In the genomic region with DNA sequence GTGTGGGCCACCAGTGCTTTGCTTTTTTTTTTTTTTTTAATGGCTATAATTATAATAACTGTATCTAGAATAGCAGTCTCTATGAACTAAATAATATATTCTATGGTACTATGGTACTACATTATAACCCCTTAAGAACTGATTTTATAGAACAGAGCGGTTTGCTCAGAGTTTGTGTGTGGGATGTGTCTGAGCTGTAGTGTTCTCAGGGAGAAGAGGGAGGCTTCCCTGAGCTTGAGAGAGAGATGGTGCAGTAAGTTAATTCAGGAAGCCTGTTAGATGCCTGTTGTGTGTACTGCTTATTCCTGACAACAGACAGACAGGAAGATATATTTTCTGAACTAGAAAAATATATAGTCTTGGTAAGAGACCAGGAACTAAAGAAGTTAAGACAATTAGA, we compare ENCODE assay signal across 31 mouse cellular contexts. TPM values are rescaled to one million over a fixed set of nuclear protein-coding genes. Genes with fewer than 3 reads are reported as not detected.
DNase-seq lines count a peak whose midpoint lies in the region; ATAC-seq and TF ChIP-seq lines count a peak whose summit lies in the region.
"Had no signal": no experiment of that assay in that cellular context is flagged by ENCODE, and none has a peak within 500 bp of the region (broad histone marks: within the 10 kb centered on the region; RNA-seq: fewer than 3 reads in every experiment).

No protein-coding gene starts in this region.

- intact Hi-C loops in left cerebral cortex, postnatal 14 days (cut with DNase I), result no loop called here
- intact Hi-C loops in left cerebral cortex, adult 2 months (cut with DNase I), result no loop called here

- H3K27me3 ChIP-seq in embryonic facial prominence, embryonic 13.5 days, result no peaks in the 10 kb centered on the region
- H3K27me3 ChIP-seq in embryonic facial prominence, embryonic 10.5 days (replicated peaks; ENCODE audit: low read depth, poor library complexity, severe bottlenecking), result no peaks in the 10 kb centered on the region
- H3K27me3 ChIP-seq in heart, embryonic 13.5 days (replicated peaks), result no peaks in the 10 kb centered on the region
- H3K27me3 ChIP-seq in heart, embryonic 12.5 days (replicated peaks), result no peaks in the 10 kb centered on the region
- H3K27me3 ChIP-seq: CH12.LX; embryonic facial prominence, embryonic 12.5 days; embryonic facial prominence, embryonic 15.5 days; Patski had no signal

- no peak overlapping the region for H3K4me3 ChIP-seq in embryonic facial prominence, embryonic 13.5 days
- no peak overlapping the region for H3K4me3 ChIP-seq in embryonic facial prominence, embryonic 10.5 days
- H3K4me3 ChIP-seq in heart, embryonic 13.5 days, result no peak overlapping the region
- H3K4me3 ChIP-seq in heart, embryonic 12.5 days, result no peak overlapping the region
- H3K4me3 ChIP-seq in left cerebral cortex, adult 2 months, result no peak overlapping the region
- H3K4me3 ChIP-seq: embryonic facial prominence, embryonic 12.5 days; embryonic facial prominence, embryonic 15.5 days; erythroblast, embryonic 14.5 days; forebrain, embryonic 10.5 days; forebrain, embryonic 12.5 days had no signal

- H3K4me1 ChIP-seq in embryonic facial prominence, embryonic 13.5 days, result peaks cover 38% of the 10 kb centered on the region
- peaks cover 49% of the 10 kb centered on the region for H3K4me1 ChIP-seq in embryonic facial prominence, embryonic 10.5 days
- peaks cover 46% of the 10 kb centered on the region for H3K4me1 ChIP-seq in heart, embryonic 13.5 days
- H3K4me1 ChIP-seq in heart, embryonic 12.5 days (replicated peaks), result peaks cover 42% of the 10 kb centered on the region

- no peak for TF ChIP-seq CTCF in left cerebral cortex, adult 2 months (IDR thresholded peaks at IDR 0.05)

- H3K4me2 ChIP-seq in embryonic facial prominence, embryonic 13.5 days, result no peak overlapping the region
- H3K4me2 ChIP-seq in heart, embryonic 13.5 days, result no peak overlapping the region
- H3K4me2 ChIP-seq in heart, embryonic 12.5 days, result no peak overlapping the region
- H3K4me2 ChIP-seq: embryonic facial prominence, embryonic 12.5 days; embryonic facial prominence, embryonic 15.5 days; forebrain, embryonic 12.5 days had no signal

- H3K27ac ChIP-seq in embryonic facial prominence, embryonic 13.5 days, result 0 out of 2 replicates have a peak overlapping the region, but pooled peaks have one; percentile 55
- no peak overlapping the region for H3K27ac ChIP-seq in embryonic facial prominence, embryonic 10.5 days (replicated peaks)
- peak overlapping the region; percentile 71; the same call in 1 of the 2 replicates for H3K27ac ChIP-seq in heart, embryonic 13.5 days (replicated peaks)
- H3K27ac ChIP-seq in heart, embryonic 12.5 days (ENCODE audit: poor library complexity, severe bottlenecking), result no peak overlapping the region
- no peak overlapping the region for H3K27ac ChIP-seq in left cerebral cortex, adult 2 months
- H3K27ac ChIP-seq: embryonic facial prominence, embryonic 12.5 days; embryonic facial prominence, embryonic 15.5 days had no signal

- 93% methylated on average over 1 of the region's 1 CpGs for WGBS in embryonic facial prominence, embryonic 13.5 days
- 90% methylated on average over 1 of the region's 1 CpGs for WGBS in embryonic facial prominence, embryonic 10.5 days
- 85% methylated on average over 1 of the region's 1 CpGs for WGBS in heart, embryonic 13.5 days
- 92% methylated on average over 1 of the region's 1 CpGs for WGBS in heart, embryonic 12.5 days

- no peak for DNase-seq in embryonic facial prominence, embryonic 10.5 days (ENCODE audit: low spot score)
- DNase-seq in left cerebral cortex, postnatal 14 days (ENCODE audit: low spot score in 2 of 2), result peak; percentile 17 to 36
- no peak for DNase-seq in left cerebral cortex, adult 2 months (ENCODE audit: extremely low spot score in 1 of 2, low spot score in 2 of 2)
- peak; percentile 35 for DNase-seq in right cerebral cortex, adult 18-20 months
- no peak for DNase-seq in right cerebral cortex, postnatal 14 days
- DNase-seq: adrenal gland, adult 8-10 months; adrenal gland, postnatal 14 days; adrenal gland, postnatal 36 days; B cell, adult 2 months; cerebellum, adult 11 months; cerebellum, adult 18-20 months; cerebellum, adult 8-10 months; cerebellum, adult 9-11 months; cerebellum, postnatal 14 days; cerebellum, postnatal 36 days; embryo, embryonic 11 days had no signal

- H3K9ac ChIP-seq in embryonic facial prominence, embryonic 13.5 days, result no peak overlapping the region
- no peak overlapping the region for H3K9ac ChIP-seq in heart, embryonic 13.5 days
- H3K9ac ChIP-seq in heart, embryonic 12.5 days, result no peak overlapping the region
- H3K9ac ChIP-seq: embryonic facial prominence, embryonic 12.5 days; embryonic facial prominence, embryonic 15.5 days; forebrain, embryonic 12.5 days had no signal

- ATAC-seq in embryonic facial prominence, embryonic 13.5 days (ENCODE audit: insufficient number of reproducible peaks, insufficient read depth, low FRiP score, low TSS enrichment, low read depth), result no peak
- ATAC-seq in heart, embryonic 13.5 days (ENCODE audit: extremely low read depth, insufficient number of reproducible peaks, low FRiP score, low TSS enrichment), result no peak
- no peak for ATAC-seq in heart, embryonic 12.5 days (ENCODE audit: insufficient number of reproducible peaks, low FRiP score)
- ATAC-seq: activated CD4-positive, CD25-positive, alpha-beta regulatory T cell, adult 4 months; CD4-positive, CD25-positive, alpha-beta regulatory T cell, adult 4 months; forebrain, embryonic 16.5 days; Patski had no signal

- H3K36me3 ChIP-seq in embryonic facial prominence, embryonic 13.5 days, result no peaks in the 10 kb centered on the region
- peaks cover 37% of the 10 kb centered on the region for H3K36me3 ChIP-seq in embryonic facial prominence, embryonic 10.5 days (replicated peaks)
- H3K36me3 ChIP-seq in heart, embryonic 13.5 days, result no peaks in the 10 kb centered on the region
- H3K36me3 ChIP-seq in heart, embryonic 12.5 days, result no peaks in the 10 kb centered on the region
- H3K36me3 ChIP-seq: embryonic facial prominence, embryonic 12.5 days; embryonic facial prominence, embryonic 15.5 days; forebrain, embryonic 12.5 days; G1E had no signal

- no peaks in the 10 kb centered on the region for H3K9me3 ChIP-seq in embryonic facial prominence, embryonic 13.5 days
- no peaks in the 10 kb centered on the region for H3K9me3 ChIP-seq in embryonic facial prominence, embryonic 10.5 days
- H3K9me3 ChIP-seq in heart, embryonic 13.5 days, result no peaks in the 10 kb centered on the region
- H3K9me3 ChIP-seq in heart, embryonic 12.5 days (replicated peaks), result no peaks in the 10 kb centered on the region
- H3K9me3 ChIP-seq: embryonic facial prominence, embryonic 12.5 days; embryonic facial prominence, embryonic 15.5 days; forebrain, embryonic 10.5 days; forebrain, embryonic 12.5 days; G1E had no signal

RNA-seq across cellular contexts. Expression of a gene that starts 28.3 kb away (rescaled TPM):
- polyA plus RNA-seq in embryonic facial prominence, embryonic 13.5 days (2015; fragmentation: Nextera tagmentation; extraction: Ambion mirVana), result 1.3 and 1.8 TPM in 2 replicates
- polyA plus RNA-seq in embryonic facial prominence, embryonic 10.5 days (2016; fragmentation: Nextera tagmentation; extraction: Ambion mirVana), result 9.5 and 15.1 TPM in 2 replicates
- 0.87 and 0.92 TPM in 2 replicates for polyA plus RNA-seq in heart, embryonic 13.5 days (2015; fragmentation: Nextera tagmentation; extraction: Ambion mirVana)
- 2.2 and 2.7 TPM in 2 replicates for polyA plus RNA-seq in heart, embryonic 12.5 days (2016; fragmentation: Nextera tagmentation; extraction: Ambion mirVana)
- total RNA-seq in left cerebral cortex, postnatal 14 days (2021), result 1 to 10 TPM; 1.1 to 1.4 TPM
- 1 to 10 TPM; 1.5 to 1.8 TPM for total RNA-seq in left cerebral cortex, adult 2 months (2021)
- total RNA-seq: CH12.LX; common myeloid progenitor, adult 5-6 weeks had no signal
- polyA plus RNA-seq: activated CD4-positive, CD25-positive, alpha-beta regulatory T cell, adult 4 months; erythroblast, embryonic 14.5 days; G1E had no signal

Comparison
In these comparisons a context has a peak if more than half of its experiments do, and no peak if none do; other contexts are left out.
1. H3K27ac ChIP-seq: peak in embryonic facial prominence, embryonic 13.5 days (single experiment) and heart, embryonic 13.5 days (single experiment); none in embryonic facial prominence, embryonic 10.5 days (single experiment), heart, embryonic 12.5 days (single experiment) and left cerebral cortex, adult 2 months (single experiment).
2. DNase-seq: peak in left cerebral cortex, postnatal 14 days (2 of 2) and right cerebral cortex, adult 18-20 months (single experiment); none in embryonic facial prominence, embryonic 10.5 days (single experiment), left cerebral cortex, adult 2 months (0 of 2) and right cerebral cortex, postnatal 14 days (single experiment).